Mouse (Mus musculus) hindlimb bud, embryonic 11.5 days (tissue): Measurements from ENCODE around the gene Prdm9.

ENCODE experiments used
- DNase-seq: peaks from one replicate; pipeline ENCODE4 v3.0.0-alpha.2; 2012; ENCODE audit warnings: low read depth, low spot score; ENCODE audit errors: extremely low spot score

Gene Prdm9

GRCm38 (mm10) chr17:15527811-15528136, 36.4 kb downstream of the Prdm9 start:
- DNase-seq = no peak

- DNase-seq = peak; percentile 70
These were observed 37.0 kb downstream of the Prdm9 start, which contains the start of gene Pdcd2 for GRCm38 (mm10) chr17:15526986-15527810. TSS of gene Pdcd2 (minus strand) at chr17:15527301.

GRCm38 (mm10) chr17:15526304-15526703, 37.9 kb downstream of the Prdm9 start:
- DNase-seq = no peak

GRCm38 (mm10) chr17:15518766-15519165, 45.4 kb downstream of the Prdm9 start:
- no peak for DNase-seq

- no peak for DNase-seq
These were observed 46.0 kb downstream of the Prdm9 start for GRCm38 (mm10) chr17:15518186-15518585.

GRCm38 (mm10) chr17:15517776-15518175, 46.4 kb downstream of the Prdm9 start:
- DNase-seq = no peak

- no peak for DNase-seq
These were observed 53.5 kb downstream of the Prdm9 start for GRCm38 (mm10) chr17:15510694-15511093.

GRCm38 (mm10) chr17:15499656-15500394, 64.3 kb downstream of the Prdm9 start, which contains the start of the genes Psmb1 and Tbp:
TSS of gene Psmb1 (minus strand) at chr17:15499751.
TSS of gene Tbp (plus strand) at chr17:15499888.
- peak; percentile 96 for DNase-seq

GRCm38 (mm10) chr17:15498753-15499113, 65.4 kb downstream of the Prdm9 start:
- DNase-seq = no peak

GRCm38 (mm10) chr17:15497882-15498752, 66.0 kb downstream of the Prdm9 start:
- peak; percentile 58 for DNase-seq
